Mouse (Mus musculus): ENCODE measurements around the gene Fchsd2. TPM values are rescaled to one million over a fixed set of nuclear protein-coding genes. Genes with fewer than 3 reads are reported as not detected.

Gene Fchsd2
- polyA plus RNA-seq, 1 experiment from 2014 or later: 24.9 TPM

- Histone ChIP-seq H3K27me3 (no peaks in the 10 kb centered on the region), H3K4me1 (peaks cover 13% of the 10 kb centered on the region), H3K4me2 (no peak overlapping the region), H3K9me3 (no peaks in the 10 kb centered on the region), H3K36me3 (no peaks in the 10 kb centered on the region), H3K4me3 (no peak overlapping the region), H3K27ac (no peak overlapping the region), H3K9ac (no peak overlapping the region)
- 60% methylated on average over 6 of the region's 6 CpGs for WGBS
- no peak for ATAC-seq (ENCODE audit: insufficient number of reproducible peaks, insufficient read depth, low FRiP score, low TSS enrichment, low read depth)
These were observed 30.4 kb upstream of the Fchsd2 start for GRCm38 (mm10) chr7:101062246-101062645.

GRCm38 (mm10) chr7:101063523-101063922 lies 29.1 kb upstream of the Fchsd2 start:
- Histone ChIP-seq H3K4me3 (no peak overlapping the region), H3K27ac (no peak overlapping the region), H3K27me3 (no peaks in the 10 kb centered on the region), H3K4me1 (peaks cover 9% of the 10 kb centered on the region; the same call in 1 of the 2 replicates), H3K36me3 (no peaks in the 10 kb centered on the region), H3K4me2 (no peak overlapping the region), H3K9me3 (no peaks in the 10 kb centered on the region), H3K9ac (no peak overlapping the region)
- ATAC-seq (ENCODE audit: insufficient number of reproducible peaks, insufficient read depth, low FRiP score, low TSS enrichment, low read depth): no peak
- 70% methylated on average over 10 of the region's 10 CpGs for WGBS

- H3K27ac ChIP-seq: no peak overlapping the region
- no peak overlapping the region for H3K9ac ChIP-seq
- H3K4me2 ChIP-seq: no peak overlapping the region
- H3K9me3 ChIP-seq: no peaks in the 10 kb centered on the region
- H3K4me1 ChIP-seq: peaks cover 9% of the 10 kb centered on the region; the same call in 1 of the 2 replicates
- no peaks in the 10 kb centered on the region for H3K36me3 ChIP-seq
- 82% methylated on average over 7 of the region's 7 CpGs for WGBS
- no peaks in the 10 kb centered on the region for H3K27me3 ChIP-seq
- no peak for ATAC-seq (ENCODE audit: insufficient number of reproducible peaks, insufficient read depth, low FRiP score, low TSS enrichment, low read depth)
- H3K4me3 ChIP-seq: no peak overlapping the region
These were observed 27.7 kb upstream of the Fchsd2 start for GRCm38 (mm10) chr7:101064697-101065688.

GRCm38 (mm10) chr7:101066009-101066408 lies 26.7 kb upstream of the Fchsd2 start:
- Histone ChIP-seq H3K9ac (no peak overlapping the region), H3K36me3 (no peaks in the 10 kb centered on the region), H3K27ac (no peak overlapping the region), H3K9me3 (no peaks in the 10 kb centered on the region), H3K4me3 (no peak overlapping the region), H3K4me1 (peaks cover 9% of the 10 kb centered on the region; the same call in 1 of the 2 replicates), H3K4me2 (no peak overlapping the region), H3K27me3 (no peaks in the 10 kb centered on the region)
- 86% methylated on average over 5 of the region's 5 CpGs for WGBS
- no peak for ATAC-seq (ENCODE audit: insufficient number of reproducible peaks, insufficient read depth, low FRiP score, low TSS enrichment, low read depth)

- ATAC-seq (ENCODE audit: insufficient number of reproducible peaks, insufficient read depth, low FRiP score, low TSS enrichment, low read depth): no peak
- peaks cover 5% of the 10 kb centered on the region; the same call in 1 of the 2 replicates for H3K4me1 ChIP-seq
- no peak overlapping the region for H3K9ac ChIP-seq
- no peak overlapping the region for H3K27ac ChIP-seq
- WGBS: 59% methylated on average over 3 of the region's 3 CpGs
- H3K27me3 ChIP-seq: no peaks in the 10 kb centered on the region
- no peak overlapping the region for H3K4me2 ChIP-seq
- H3K36me3 ChIP-seq: no peaks in the 10 kb centered on the region
- H3K9me3 ChIP-seq: no peaks in the 10 kb centered on the region
- H3K4me3 ChIP-seq: no peak overlapping the region
These were observed 25.9 kb upstream of the Fchsd2 start for GRCm38 (mm10) chr7:101066650-101067346.

GRCm38 (mm10) chr7:101067521-101067920 lies 25.1 kb upstream of the Fchsd2 start:
- H3K4me3 ChIP-seq: no peak overlapping the region
- H3K9ac ChIP-seq: no peak overlapping the region
- H3K27ac ChIP-seq: no peak overlapping the region
- 0 out of 2 replicates have a peak, but pooled peaks cover 2% of the 10 kb centered on the region for H3K4me1 ChIP-seq
- no peaks in the 10 kb centered on the region for H3K27me3 ChIP-seq
- H3K36me3 ChIP-seq: no peaks in the 10 kb centered on the region
- WGBS: 66% methylated on average over 2 of the region's 2 CpGs
- no peaks in the 10 kb centered on the region for H3K9me3 ChIP-seq
- ATAC-seq (ENCODE audit: insufficient number of reproducible peaks, insufficient read depth, low FRiP score, low TSS enrichment, low read depth): no peak
- H3K4me2 ChIP-seq: no peak overlapping the region

GRCm38 (mm10) chr7:101069271-101069670 lies 23.4 kb upstream of the Fchsd2 start:
- Histone ChIP-seq H3K4me2 (no peak overlapping the region), H3K27me3 (no peaks in the 10 kb centered on the region), H3K9ac (no peak overlapping the region), H3K36me3 (no peaks in the 10 kb centered on the region), H3K4me3 (no peak overlapping the region), H3K27ac (no peak overlapping the region), H3K9me3 (no peaks in the 10 kb centered on the region), H3K4me1 (0 out of 2 replicates have a peak, but pooled peaks cover 2% of the 10 kb centered on the region)
- 74% methylated on average over 6 of the region's 6 CpGs for whole genome bisulfite sequencing
- no peak for ATAC-seq (ENCODE audit: insufficient number of reproducible peaks, insufficient read depth, low FRiP score, low TSS enrichment, low read depth)

- no peak overlapping the region for H3K27ac ChIP-seq
- no peaks in the 10 kb centered on the region for H3K9me3 ChIP-seq
- no peak for ATAC-seq (ENCODE audit: insufficient number of reproducible peaks, insufficient read depth, low FRiP score, low TSS enrichment, low read depth)
- no peak overlapping the region for H3K4me2 ChIP-seq
- 0 out of 2 replicates have a peak, but pooled peaks cover 2% of the 10 kb centered on the region for H3K4me1 ChIP-seq
- H3K36me3 ChIP-seq: no peaks in the 10 kb centered on the region
- H3K9ac ChIP-seq: no peak overlapping the region
- 44% methylated on average over 4 of the region's 4 CpGs for WGBS
- H3K4me3 ChIP-seq: no peak overlapping the region
- no peaks in the 10 kb centered on the region for H3K27me3 ChIP-seq
These were observed 22.3 kb upstream of the Fchsd2 start for GRCm38 (mm10) chr7:101070406-101070805.

- no peak overlapping the region for H3K9ac ChIP-seq
- no peak for ATAC-seq (ENCODE audit: insufficient number of reproducible peaks, insufficient read depth, low FRiP score, low TSS enrichment, low read depth)
- H3K4me1 ChIP-seq: 0 out of 2 replicates have a peak, but pooled peaks cover 2% of the 10 kb centered on the region
- H3K9me3 ChIP-seq: no peaks in the 10 kb centered on the region
- no peak overlapping the region for H3K27ac ChIP-seq
- no peak overlapping the region for H3K4me2 ChIP-seq
- no peaks in the 10 kb centered on the region for H3K36me3 ChIP-seq
- WGBS: 48% methylated on average over 6 of the region's 6 CpGs
- no peaks in the 10 kb centered on the region for H3K27me3 ChIP-seq
- no peak overlapping the region for H3K4me3 ChIP-seq
These were observed 21.6 kb upstream of the Fchsd2 start for GRCm38 (mm10) chr7:101071020-101071419.

- Histone ChIP-seq H3K27ac (no peak overlapping the region), H3K4me1 (0 out of 2 replicates have a peak, but pooled peaks cover 2% of the 10 kb centered on the region), H3K4me3 (no peak overlapping the region), H3K4me2 (no peak overlapping the region), H3K27me3 (no peaks in the 10 kb centered on the region), H3K36me3 (no peaks in the 10 kb centered on the region), H3K9ac (no peak overlapping the region), H3K9me3 (no peaks in the 10 kb centered on the region)
- no peak for ATAC-seq (ENCODE audit: insufficient number of reproducible peaks, insufficient read depth, low FRiP score, low TSS enrichment, low read depth)
- WGBS: 79% methylated on average over 12 of the region's 12 CpGs
These were observed 20.4 kb upstream of the Fchsd2 start for GRCm38 (mm10) chr7:101072123-101072740.

- Histone ChIP-seq H3K36me3 (no peaks in the 10 kb centered on the region), H3K27me3 (no peaks in the 10 kb centered on the region), H3K27ac (no peak overlapping the region), H3K4me2 (no peak overlapping the region), H3K9ac (no peak overlapping the region), H3K9me3 (no peaks in the 10 kb centered on the region), H3K4me1 (0 out of 2 replicates have a peak, but pooled peaks cover 2% of the 10 kb centered on the region), H3K4me3 (no peak overlapping the region)
- WGBS: 61% methylated on average over 8 of the region's 8 CpGs
- ATAC-seq (ENCODE audit: insufficient number of reproducible peaks, insufficient read depth, low FRiP score, low TSS enrichment, low read depth): no peak
These were observed 18.4 kb upstream of the Fchsd2 start for GRCm38 (mm10) chr7:101074170-101074767.

Measured in embryonic facial prominence, embryonic 13.5 days (tissue).